Mouse (Mus musculus): ENCODE results near the gene Fbxl19. TPM values are rescaled to one million over a fixed set of nuclear protein-coding genes. Genes with fewer than 3 reads are reported as not detected.
A peak's percentile ranks its signal among the peaks of the same experiment; 100 is the strongest.
"Not testable (repeated sequence)": the region's sequence is repeated elsewhere in the genome, so short reads cannot be mapped to it uniquely, and the experiment has no call there.

The Fbxl19 gene
- total RNA-seq, 2 experiments from 2014 or later: 6.0 TPM

DNA sequence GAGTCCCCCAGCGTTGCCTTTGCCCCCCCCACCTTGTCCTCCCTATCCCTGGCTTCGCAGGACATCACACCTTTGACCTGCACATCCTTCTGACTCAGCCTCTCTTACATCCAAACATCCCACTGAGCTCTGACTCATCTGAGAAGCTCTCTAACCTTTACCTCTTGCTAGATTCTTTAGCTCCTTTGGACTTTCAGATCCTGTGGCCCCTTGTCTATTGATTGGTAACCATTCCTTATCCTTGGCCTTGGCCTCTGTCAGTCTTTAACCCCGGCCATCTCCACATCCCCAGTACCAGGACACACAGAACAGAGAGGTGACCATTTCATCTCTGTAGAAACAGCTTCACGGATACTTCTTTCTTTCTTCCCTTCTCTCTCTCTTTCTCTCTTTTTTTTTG lies 14.2 kb upstream of the Fbxl19 start:
- DNase-seq: no peak

DNA sequence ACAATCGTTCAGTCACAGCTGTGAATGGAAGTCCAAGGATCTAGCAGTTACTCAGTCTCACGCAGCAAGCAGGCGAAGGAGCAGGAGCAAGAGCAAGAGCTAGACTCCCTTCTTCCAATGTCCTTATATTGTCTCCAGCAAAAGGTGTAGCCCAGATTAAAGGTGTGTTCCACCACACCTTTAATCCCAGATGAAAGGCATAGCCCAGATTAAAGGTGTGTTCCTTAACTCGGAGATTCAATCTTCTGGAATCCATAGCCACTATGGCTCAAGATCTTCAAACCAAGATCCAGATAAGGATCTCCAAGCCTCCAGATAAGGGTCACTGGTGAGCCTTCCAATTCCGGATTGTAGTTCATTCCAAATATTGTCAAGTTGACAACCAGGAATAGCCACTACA lies 12.3 kb upstream of the Fbxl19 start, which contains the start of gene Ctf2:
Gene Ctf2 (minus strand): TSS at position 101 of the 400 bp plus-strand sequence.
- DNase-seq: not testable (repeated sequence)

DNA sequence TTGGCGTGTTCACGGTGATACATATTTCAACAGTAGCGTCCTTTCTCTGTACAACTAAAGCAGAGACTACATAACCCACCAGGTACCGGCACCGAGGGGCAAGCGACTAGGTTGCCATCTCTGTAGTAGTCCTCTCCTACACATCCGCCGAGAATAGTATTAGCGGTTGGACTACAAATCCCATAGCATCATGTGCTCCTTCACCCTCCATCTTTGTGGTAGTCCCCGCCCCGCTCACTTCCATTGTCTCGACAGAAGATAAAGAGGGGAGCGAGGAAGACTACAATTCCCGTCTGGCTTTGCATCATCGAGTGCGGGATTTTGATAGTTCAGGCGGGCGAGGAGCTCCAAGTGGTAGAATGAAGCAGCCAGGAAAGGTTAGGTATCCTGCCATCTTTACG lies 908 bp downstream of the Fbxl19 start:
- DNase-seq: peak; percentile 91

DNA sequence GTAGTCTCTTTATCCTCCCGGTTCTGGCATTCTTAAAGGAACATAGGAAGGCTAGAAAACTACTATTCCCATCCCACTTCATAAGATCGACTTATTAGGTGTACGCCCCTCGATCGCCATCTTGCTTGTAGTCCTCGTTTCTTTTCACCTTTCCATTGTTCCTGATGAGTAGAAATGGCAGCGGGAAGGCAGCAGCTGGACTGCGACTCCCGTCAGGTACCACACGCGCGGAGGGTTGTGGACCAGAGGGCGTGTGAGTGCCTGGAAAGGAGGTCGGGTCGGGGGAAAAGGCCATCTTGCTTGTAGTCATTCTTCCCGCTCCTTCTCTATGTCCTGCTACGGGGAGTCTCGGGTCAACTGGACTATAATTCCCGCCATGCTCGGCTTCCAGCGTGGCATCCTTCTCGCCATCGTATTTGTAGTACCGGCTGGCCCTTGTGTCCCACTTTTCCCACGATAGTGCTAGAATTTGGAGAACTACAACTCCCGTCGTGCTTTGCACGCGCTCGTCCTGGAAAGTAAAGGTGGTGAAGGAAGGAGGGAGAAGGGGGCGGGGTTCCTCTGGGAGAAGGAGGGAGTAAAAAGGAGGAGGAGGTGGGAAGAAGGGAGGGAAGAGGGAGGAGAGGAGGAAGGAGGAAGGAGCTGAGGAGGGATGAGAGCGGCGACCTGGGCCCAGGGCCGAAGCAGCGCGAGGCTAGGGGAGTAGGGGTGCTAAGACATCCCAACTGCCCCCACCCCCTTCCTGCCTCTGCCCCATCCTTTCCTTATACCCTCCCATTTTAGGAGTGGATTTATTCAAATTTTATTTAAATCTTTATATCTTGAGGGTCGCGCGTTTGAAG lies 1.5 kb downstream of the Fbxl19 start:
- peak; percentile 94 for DNase-seq

DNA sequence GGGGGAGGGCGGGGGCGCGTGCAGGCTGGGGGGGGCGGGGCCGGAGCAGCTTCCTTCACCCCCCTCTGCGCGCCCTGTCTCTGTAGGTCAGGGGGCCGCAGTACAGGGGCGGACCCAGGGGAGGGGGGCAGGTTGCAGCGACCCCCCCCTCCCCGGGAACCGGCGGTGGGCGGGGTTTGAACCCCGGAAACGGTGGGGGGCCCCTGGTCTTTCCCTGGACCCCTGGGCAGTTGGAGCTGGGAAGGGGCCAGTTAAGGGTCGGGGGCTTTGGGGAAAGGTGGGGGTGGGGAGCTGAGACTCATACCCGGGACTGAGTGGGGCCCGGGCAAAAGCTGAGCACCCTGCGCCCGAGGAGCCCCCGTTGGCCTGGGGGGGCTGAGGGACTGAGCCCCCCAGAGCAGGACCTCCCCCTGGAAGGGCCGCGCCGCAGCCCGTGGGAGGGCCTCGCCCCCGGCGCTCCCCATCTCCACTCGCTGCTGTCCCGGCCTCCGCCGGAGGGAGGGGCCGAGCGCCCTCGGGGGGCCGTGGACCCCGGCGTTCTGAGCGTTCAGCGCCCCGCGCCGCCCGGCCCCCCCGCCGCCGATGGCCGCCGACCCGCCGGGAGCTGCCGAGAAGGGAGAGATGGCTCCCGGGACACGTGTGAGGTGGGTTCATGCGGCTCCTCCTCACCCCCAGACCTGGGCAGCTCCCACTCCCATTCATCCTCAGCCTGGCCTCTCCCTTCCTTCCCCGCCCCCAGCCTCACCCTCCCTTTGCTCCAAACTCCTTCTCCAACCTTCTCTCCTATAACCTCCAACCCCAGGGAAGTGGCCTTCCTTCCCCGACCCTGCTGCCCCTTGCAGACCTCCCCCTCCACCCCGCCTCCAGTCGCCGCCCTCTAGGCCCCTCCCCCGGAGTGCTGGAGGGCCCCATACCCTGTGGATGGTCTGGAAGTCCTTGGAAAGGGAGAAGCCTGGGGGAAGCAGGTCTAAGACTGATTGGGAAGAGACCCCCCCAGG lies 2.5 kb downstream of the Fbxl19 start:
- peak; percentile 47 for DNase-seq

DNA sequence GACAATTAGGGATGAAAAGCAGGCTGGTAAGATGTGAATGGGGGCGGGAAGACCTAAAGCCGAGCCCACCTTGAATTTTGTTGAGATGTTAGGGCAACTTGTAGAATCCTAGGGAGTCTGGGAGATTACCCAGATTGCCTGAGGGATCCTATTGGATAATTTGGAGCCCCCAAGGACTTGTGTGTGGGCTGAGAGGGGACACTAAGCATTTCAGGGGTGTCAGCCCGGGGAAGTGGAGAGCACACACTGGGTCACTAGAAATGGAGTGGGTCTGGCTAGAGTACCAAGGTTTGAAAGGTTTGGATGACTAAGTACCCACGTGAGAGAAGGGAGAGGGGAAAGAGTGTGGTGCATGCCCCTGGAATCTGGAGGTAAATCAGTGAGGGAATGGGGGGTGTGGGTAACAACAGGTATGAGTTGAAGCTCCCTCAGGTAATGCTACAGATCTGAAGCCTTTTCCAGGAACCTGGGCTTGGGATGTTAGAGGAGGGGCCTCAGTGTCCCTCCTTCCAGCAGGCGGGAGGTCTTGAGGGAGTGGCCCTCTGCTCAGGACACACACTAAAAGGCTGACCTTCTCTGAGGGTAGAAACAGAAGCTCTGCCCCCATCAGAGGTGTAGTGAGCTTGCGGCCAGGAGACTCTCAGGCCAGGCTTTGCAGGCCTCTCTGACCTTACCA lies 3.4 kb downstream of the Fbxl19 start:
- no peak for DNase-seq

DNA sequence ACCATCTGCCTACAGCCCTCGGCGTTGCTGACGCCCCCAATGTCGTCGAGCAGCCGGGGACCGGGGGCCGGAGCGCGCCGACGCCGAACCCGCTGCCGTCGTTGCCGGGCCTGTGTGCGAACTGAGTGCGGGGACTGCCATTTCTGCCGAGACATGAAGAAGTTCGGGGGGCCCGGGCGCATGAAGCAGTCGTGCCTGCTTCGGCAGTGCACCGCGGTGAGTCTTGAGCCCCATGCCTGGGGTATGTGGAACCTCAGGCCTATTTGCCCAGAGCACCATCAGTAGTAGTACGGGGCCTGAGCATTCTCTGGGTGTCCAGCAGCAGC lies 3.9 kb downstream of the Fbxl19 start:
- DNase-seq: peak; percentile 9

DNA sequence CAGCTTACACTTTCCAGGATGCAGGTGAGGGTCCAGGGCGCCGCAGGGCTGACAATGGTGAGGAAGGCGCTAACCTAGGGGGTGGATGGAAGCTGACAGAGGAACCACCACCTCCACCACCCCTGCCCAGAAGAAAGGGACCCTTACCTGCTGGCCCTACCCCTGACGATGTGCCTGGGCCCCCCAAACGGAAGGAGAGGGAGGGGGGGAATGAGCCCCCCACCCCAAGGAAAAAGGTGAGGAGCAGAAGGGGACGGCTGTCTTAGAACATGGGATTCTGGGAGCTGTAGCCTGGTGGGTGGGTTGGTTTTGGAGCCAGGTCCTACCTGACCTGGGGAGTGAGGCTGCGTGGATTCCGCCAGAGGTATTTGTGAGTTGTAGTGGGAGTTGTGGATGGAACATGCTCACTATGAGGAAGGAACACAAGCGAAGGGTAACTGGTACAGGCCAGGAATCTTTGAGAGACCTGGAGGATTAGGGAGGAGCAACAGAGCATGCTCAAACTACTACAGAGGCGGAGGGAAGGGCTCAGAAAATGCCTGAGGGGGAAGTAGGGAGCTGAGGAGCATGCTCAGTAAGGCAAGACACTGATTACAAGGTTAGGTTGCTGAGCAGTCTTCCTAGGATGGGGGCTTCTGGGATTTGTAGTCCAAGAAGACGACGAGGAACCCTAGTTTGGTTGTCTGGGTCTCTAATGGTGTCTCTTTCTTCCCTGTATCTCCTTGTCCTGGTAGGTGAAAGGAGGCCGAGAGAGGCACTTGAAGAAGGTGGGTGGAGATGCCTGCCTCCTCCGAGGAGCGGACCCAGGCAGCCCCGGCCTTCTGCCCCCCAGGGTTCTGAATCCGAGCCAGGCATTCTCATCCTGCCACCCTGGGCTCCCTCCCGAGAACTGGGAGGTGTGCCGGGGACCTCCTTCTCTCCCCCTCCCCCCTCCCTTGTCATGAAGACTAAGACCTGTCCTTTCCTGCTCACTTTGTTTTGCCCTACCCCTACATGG lies 6.1 kb downstream of the Fbxl19 start:
- DNase-seq: no peak

DNA sequence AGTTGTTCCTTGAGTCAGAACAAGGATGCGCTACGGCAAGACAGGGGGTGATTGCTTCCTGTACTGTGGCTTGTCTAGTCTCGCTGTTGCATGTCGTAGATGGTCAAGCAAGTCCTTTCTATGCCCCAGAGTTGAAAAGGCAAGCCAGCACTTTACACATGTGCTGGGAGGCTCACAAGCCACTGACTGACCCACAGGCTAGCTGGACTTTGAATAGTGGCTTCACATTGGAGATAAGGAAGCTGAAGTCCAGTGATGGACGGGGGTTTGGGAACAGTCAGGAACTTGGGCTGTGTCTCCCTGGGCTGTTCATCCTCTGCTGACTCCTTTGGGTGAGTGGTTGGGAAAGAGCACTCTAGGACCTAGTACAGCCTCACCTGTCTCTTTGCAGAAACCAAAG lies 7.3 kb downstream of the Fbxl19 start:
- no peak for DNase-seq

DNA sequence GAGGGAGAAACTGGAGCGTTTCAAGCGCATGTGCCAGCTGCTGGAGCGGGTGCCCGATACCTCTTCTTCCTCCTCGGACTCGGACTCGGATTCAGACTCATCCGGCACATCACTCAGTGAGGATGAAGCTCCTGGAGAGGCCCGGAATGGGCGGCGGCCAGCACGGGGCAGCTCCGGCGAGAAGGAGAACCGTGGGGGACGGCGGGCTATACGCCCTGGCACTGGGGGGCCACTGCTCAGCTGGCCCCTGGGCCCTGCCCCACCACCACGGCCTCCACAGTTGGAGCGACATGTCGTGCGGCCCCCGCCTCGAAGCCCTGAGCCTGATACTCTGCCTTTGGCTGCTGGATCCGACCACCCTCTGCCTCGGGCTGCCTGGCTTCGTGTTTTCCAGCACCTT lies 7.7 kb downstream of the Fbxl19 start:
- no peak for DNase-seq

DNA sequence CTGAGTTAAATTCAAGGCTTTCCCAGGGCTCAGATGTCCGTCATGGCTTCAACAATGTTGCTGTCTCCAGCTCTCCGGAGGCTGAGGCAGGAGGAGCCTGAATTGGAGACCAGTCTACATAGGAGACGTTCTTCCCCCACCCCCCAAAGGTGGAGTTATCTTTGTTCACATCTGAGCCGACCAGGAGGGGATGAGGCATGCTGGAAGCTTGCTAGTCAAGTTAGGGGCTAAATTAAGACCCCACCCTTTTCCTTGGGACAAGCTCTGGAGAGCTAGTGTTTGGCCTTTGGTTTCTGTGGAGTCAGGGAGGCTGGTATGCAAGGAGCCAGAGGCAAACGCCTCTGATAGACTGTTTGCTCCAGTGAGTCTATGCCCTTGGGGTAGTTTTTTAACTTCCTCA lies 8.8 kb downstream of the Fbxl19 start:
- DNase-seq: no peak

DNA sequence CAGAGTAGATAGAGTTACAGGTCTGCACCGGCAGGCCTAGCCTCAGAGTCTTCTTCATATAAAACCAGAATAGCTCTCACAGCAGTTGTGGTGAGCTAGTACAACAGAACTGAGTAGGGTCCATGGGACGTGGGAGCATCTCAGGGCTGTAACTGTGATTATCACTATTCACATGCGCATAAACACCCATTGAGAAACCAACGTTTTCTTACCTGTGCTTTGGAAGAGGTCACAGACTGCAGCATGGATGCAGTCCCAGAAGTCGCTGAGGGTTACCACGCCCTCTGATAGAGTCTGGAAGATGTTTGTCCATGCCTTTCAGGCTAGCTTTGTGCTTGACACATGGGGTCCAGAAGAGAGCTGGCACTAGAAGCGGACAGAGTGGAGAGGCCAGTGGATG lies 9.4 kb downstream of the Fbxl19 start:
- DNase-seq: no peak

DNA sequence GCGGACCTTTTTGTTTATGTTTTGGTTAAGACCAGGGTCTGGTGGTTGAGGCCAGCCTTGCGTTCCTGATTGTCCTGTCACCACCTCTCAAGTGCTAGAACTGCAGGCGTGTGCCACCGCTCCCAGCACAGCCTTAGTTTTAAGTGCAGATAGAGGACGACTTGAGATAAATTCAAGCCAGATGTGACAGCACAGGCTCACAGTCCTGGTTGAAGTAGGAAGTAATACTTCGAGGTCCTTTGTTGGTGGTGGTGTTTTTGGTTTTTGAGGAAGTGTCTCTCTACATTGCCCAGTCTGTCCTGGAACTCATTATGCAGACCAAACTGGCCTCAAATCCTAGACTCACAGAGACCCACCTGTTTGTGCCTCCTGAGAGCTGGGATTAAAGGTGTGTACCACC lies 15.4 kb downstream of the Fbxl19 start:
- DNase-seq: peak; percentile 14

DNA sequence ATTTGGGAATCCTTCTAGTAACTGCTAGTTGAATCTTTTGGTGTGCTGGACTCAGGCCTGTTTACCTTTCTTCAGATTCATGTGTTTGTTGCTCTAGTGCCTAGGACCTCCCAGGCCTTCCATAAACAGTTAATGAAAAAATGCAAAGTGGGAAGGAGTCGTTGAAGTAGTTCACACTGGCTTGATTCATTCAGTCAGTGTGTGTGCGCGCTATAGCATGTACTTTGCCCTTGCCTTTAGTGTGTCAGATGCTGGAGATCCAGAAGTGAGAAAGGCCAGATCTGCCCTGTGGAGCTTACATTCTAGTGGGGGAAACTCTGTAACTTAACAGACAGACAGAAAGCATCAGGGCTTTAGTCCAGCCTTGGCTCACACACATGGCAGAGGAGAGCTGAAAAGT lies 16.1 kb downstream of the Fbxl19 start:
- DNase-seq: no peak

DNA sequence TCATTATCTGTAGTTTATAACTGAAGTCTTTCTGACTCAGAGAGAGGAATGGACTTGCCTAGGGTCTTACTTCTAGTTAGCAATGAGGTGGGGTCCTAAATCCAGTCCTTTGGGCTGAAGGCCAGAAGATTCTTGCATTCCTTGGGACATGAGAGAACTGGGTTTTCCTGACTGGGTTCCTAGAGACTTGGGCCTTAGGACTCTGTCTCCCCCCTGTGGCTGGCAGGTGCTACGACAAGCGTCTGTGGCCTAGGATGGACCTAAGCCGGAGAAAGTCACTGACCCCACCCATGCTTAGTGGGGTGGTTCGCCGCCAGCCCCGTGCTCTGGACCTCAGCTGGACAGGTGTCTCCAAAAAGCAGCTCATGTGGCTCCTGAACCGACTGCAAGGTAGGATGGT lies 16.7 kb downstream of the Fbxl19 start:
- DNase-seq: peak; percentile 84

DNA sequence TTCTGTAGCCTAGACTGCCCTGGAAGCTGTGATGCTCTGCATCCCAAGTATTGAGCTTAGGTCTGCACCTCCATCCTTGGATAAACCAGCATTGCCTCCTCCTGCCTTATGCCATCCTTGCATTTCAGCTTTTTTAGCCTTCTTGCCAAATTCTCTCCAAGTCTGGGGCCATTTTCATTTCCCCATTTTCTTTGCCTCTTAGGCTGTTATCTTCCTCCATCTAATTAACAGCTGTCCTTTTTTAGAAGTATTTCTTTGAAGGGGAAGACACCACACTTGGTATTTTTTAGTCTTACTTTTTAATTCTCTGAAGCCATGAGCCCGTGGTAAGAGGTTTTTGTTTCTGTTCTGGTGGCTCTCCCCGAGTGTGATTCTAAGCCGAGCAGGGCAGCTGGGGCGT lies 19.3 kb downstream of the Fbxl19 start:
- no peak for DNase-seq

DNA sequence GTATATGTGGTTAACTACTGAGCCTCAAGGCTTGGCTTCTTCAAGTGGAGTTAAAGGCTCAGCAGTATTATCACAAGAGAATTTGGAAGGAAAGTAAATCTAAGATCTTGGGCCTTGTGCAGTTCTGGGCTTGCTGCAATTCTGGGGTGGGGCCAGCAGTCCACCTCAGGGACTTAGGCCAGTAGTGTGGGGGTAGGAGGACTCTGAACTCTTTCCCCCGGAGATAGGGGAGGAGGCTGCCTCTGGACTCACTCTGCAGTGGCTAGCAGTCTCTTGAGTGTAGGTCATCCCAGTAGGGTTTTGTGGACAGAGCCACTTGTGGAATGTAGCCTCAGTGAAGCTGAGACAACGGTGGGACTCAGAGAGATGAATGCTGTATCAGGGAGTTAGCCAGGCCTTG lies 21.4 kb downstream of the Fbxl19 start:
- no peak for DNase-seq

DNA sequence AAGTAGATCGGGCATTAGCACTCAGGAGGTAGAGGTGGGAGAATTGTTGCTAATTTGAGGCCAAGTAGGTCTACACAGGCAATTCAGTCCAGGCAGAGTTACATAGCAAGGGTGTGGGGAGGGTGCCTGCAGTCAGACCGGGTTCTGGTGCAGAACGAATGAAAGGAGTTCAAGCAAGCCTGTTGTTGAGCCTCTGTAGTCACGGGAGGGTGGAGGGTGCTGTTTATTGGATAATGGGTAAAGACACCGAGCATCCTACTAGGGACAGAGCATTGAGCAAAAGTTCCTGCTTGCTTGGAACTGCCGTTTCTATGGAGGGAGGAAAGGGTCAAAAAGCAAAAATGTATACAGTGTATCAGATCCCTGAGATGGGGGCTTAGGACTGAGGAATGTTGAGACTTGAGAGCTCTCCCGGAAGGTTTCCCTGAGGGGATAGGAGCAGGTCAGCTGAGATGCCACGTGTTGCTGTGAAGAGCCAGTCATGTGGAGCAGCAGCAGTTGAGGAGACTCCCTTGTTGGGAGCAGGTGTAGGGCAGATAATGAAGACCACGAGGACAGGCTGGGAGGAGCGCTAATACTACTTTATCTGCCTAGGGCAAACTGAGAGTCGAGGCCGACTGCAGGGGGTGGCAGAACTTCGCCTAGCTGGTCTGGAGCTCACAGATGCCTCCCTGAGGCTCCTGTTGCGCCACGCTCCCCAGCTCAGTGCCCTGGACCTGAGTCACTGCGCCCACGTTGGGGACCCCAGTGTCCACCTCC lies 22.7 kb downstream of the Fbxl19 start:
- no peak for DNase-seq

DNA sequence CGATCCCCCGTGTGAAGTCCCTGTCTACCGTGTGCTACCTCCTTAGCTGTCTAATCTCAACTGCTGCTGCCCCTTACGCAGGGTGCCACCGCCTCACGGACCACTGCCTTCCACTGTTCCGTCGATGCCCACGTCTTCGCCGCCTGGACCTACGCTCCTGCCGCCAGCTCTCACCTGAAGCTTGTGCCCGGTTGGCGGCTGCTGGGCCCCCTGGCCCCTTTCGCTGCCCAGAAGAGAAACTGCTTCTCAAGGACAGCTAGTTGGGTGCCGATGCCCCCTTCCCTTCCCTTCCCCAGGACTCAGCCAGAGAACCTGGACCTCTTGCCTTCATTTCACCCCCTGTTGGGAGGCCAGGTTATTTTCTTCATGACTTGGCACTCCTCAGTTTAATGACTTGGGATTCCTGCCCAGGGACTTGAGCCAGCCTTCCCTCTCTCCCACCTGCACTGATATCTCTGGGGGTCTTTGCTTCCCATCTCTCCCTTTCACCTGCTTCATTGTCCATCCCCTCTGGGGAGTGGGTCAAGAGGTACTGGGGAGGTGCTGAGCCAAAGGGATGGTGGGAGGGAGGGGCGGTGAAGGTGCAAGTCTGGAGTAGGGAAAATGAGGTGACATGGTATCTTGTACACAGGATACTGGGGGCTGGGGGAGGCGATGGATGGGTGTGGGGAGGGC lies 23.5 kb downstream of the Fbxl19 start:
- DNase-seq: no peak

DNA sequence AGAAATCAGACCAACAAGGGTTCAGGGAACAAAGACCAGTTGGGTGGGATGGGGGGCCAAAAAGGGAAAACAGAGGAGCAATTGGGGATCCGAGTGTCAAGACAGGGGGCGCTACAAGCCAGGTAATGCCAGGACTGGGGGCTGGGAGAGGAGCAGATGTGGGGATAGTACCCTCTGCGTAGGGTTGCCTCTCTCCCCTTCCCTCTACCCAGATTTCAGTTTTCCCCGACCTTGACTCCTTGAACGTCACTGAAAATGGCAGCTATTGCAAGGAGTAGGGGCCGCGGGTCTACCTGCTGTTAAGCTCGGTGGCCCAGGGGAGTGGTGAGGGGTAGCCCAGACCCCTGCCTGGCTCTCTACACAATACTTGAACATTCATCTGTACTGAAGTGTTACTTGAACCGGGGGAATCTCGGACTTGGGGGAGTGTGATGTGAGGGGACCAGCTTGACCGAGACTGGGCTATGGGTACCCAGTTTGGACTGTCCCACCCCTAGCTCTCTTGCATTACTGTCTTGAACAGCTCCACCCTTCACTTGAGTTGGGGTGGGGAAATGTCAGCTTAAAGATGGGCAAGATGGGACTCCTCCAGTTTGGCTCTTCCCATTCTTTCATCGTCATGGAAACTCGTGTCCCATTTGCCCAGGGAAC lies 24.1 kb downstream of the Fbxl19 start:
- DNase-seq: peak; percentile 22
